Mouse (Mus musculus) brain, embryonic 14.5 days (tissue): ENCODE measurements around the gene Itih4.

Experiments used
- CTCF ChIP-seq: fragments of 200-500 bp; IDR thresholded peaks from 2 replicates; pipeline ENCODE4 v1.5.1; 2012; ENCODE audit warnings: inconsistent platforms, mild to moderate bottlenecking, moderate library complexity, borderline replicate concordance; ENCODE audit not compliant: insufficient read depth, insufficient read length; ENCODE audit errors: extremely low read depth
- POLR2A ChIP-seq: fragments of 200-500 bp; IDR thresholded peaks from 2 replicates; pipeline ENCODE4 v1.6.1; 2012; ENCODE audit warnings: mild to moderate bottlenecking, inconsistent platforms, borderline replicate concordance; ENCODE audit not compliant: poor library complexity, insufficient read depth, insufficient read length, severe bottlenecking; ENCODE audit errors: extremely low read depth

GRCm38 (mm10) chr14:30906001-30906400, 19.7 kb downstream of the Itih4 start:
- no peak for TF ChIP-seq POLR2A
- no peak for TF ChIP-seq CTCF
